Mouse (Mus musculus) liver, adult 2 months (tissue): ENCODE measurements around the gene Tiam2. TPM values are rescaled to one million over a fixed set of nuclear protein-coding genes. Genes with fewer than 3 reads are reported as not detected.

Source experiments
- DNase-seq: peaks from one replicate; pipeline ENCODE4 v3.0.0-alpha.2; 2011; ENCODE audit warnings: low read depth, low spot score; ENCODE audit errors: extremely low read depth
- H3K27ac ChIP-seq: fragments of 200-500 bp; replicated peaks from 2 replicates; pipeline ENCODE4 v1.5.1; 2012; ENCODE audit warnings: low read depth, mild to moderate bottlenecking, control low read depth, inconsistent platforms, low read length; ENCODE audit not compliant: insufficient read depth
- H3K27me3 ChIP-seq: fragments of 200-500 bp; 2 replicates; pipeline ENCODE4 v1.6.1; 2012; ENCODE audit warnings: mild to moderate bottlenecking, moderate library complexity, low read length, inconsistent platforms; ENCODE audit not compliant: control insufficient read depth, insufficient read depth
- H3K36me3 ChIP-seq: fragments of 200-500 bp; 2 replicates; pipeline ENCODE4 v1.6.1; 2012; ENCODE audit warnings: low read length, inconsistent platforms; ENCODE audit not compliant: control insufficient read depth, insufficient read depth
- H3K4me1 ChIP-seq: fragments of 200-500 bp; 2 replicates; pipeline ENCODE4 v1.6.1; 2011; ENCODE audit warnings: low read length; ENCODE audit not compliant: control insufficient read depth, insufficient read depth
- H3K4me3 ChIP-seq: fragments of 200-500 bp; 2 replicates; pipeline ENCODE4 v1.5.1; 2011; ENCODE audit warnings: low read depth, mild to moderate bottlenecking, control low read depth, low read length, moderate library complexity; ENCODE audit not compliant: insufficient read depth
- H3K79me2 ChIP-seq: fragments of 200-500 bp; 2 replicates; pipeline ENCODE4 v1.6.1; 2012; ENCODE audit warnings: inconsistent platforms, mild to moderate bottlenecking, low read length, moderate library complexity; ENCODE audit not compliant: control insufficient read depth, insufficient read depth
- H3K9ac ChIP-seq: fragments of 200-500 bp; 2 replicates; pipeline ENCODE4 v1.6.1; 2012; ENCODE audit warnings: low read depth, mild to moderate bottlenecking, control low read depth, inconsistent platforms, low read length
- CTCF ChIP-seq: fragments of 200-500 bp; IDR thresholded peaks from 2 replicates; pipeline ENCODE4 v1.5.1; 2011; ENCODE audit warnings: low read depth, low read length, control low read depth
- POLR2A ChIP-seq: fragments of 200-500 bp; IDR thresholded peaks from 2 replicates; pipeline ENCODE4 v1.6.1; 2011; ENCODE audit warnings: low read length, control low read depth; ENCODE audit not compliant: insufficient read depth; ENCODE audit errors: extremely low read depth
- WGBS: fragments of 180-500 bp; shearing (Covaris S2); methylation state at CpG from one replicate; pipeline ENCODE4 v1.1.7; 2018; 5-methylcytosine and 5-hydroxymethylcytosine counted together
- polyA plus RNA-seq: library from polyadenylated mRNA; depleted of rRNA; stranded (reverse); fragments of >200 nt; gene quantifications from 2 replicates; pipeline ENCODE4 v1.2.3, GENCODE M21; 2012
- total RNA-seq: library from RNA; depleted of rRNA; stranded (reverse); fragments of >200 nt; gene quantifications from 2 replicates; pipeline ENCODE4 v1.2.3, GENCODE M21; 2014

Tiam2 gene
- total and polyA plus RNA-seq, 2 experiments = 2.9 to 5.2 TPM

GRCm38 (mm10) chr17:3369631-3370030, 43.3 kb downstream of the Tiam2 start:
- no peak overlapping the region for H3K4me3 ChIP-seq
- no peaks in the 10 kb centered on the region for H3K79me2 ChIP-seq
- peak; percentile 83 for DNase-seq
- H3K27me3 ChIP-seq = no peaks in the 10 kb centered on the region
- H3K36me3 ChIP-seq = no peaks in the 10 kb centered on the region
- peaks cover 2% of the 10 kb centered on the region; the same call in 1 of the 2 replicates for H3K4me1 ChIP-seq
- TF ChIP-seq POLR2A (no peak), CTCF (no peak)
- H3K9ac ChIP-seq = no peak overlapping the region
- H3K27ac ChIP-seq = no peak overlapping the region
- 34% methylated on average over 4 of the region's 4 CpGs for WGBS

- Histone ChIP-seq H3K4me1 (no peaks in the 10 kb centered on the region), H3K27ac (no peak overlapping the region), H3K36me3 (no peaks in the 10 kb centered on the region), H3K4me3 (no peak overlapping the region), H3K79me2 (no peaks in the 10 kb centered on the region), H3K9ac (no peak overlapping the region), H3K27me3 (no peaks in the 10 kb centered on the region)
- TF ChIP-seq CTCF (no peak), POLR2A (no peak)
- no peak for DNase-seq
- 29% methylated on average over 2 of the region's 2 CpGs for WGBS
Measured at GRCm38 (mm10) chr17:3378606-3379005, 52.2 kb downstream of the Tiam2 start.

GRCm38 (mm10) chr17:3379753-3380588, 53.6 kb downstream of the Tiam2 start:
- Histone ChIP-seq H3K27me3 (no peaks in the 10 kb centered on the region), H3K9ac (no peak overlapping the region), H3K27ac (no peak overlapping the region), H3K36me3 (no peaks in the 10 kb centered on the region), H3K4me3 (no peak overlapping the region), H3K4me1 (no peaks in the 10 kb centered on the region), H3K79me2 (no peaks in the 10 kb centered on the region)
- 63% methylated on average over 8 of the region's 13 CpGs for WGBS
- no peak for TF ChIP-seq POLR2A
- TF ChIP-seq CTCF = no peak
- peak; percentile 14 for DNase-seq

- 63% methylated on average over 1 of the region's 1 CpGs for WGBS
- no peak for DNase-seq
- Histone ChIP-seq H3K9ac (no peak overlapping the region), H3K27me3 (peaks cover 2% of the 10 kb centered on the region; the same call in 1 of the 2 replicates), H3K79me2 (no peaks in the 10 kb centered on the region), H3K4me1 (no peaks in the 10 kb centered on the region), H3K27ac (no peak overlapping the region), H3K4me3 (no peak overlapping the region), H3K36me3 (no peaks in the 10 kb centered on the region)
- TF ChIP-seq POLR2A (no peak), CTCF (no peak)
Measured at GRCm38 (mm10) chr17:3385391-3385790, 59.0 kb downstream of the Tiam2 start.

- no peak overlapping the region for H3K4me3 ChIP-seq
- TF ChIP-seq CTCF (no peak), POLR2A (no peak)
- 64% methylated on average over 4 of the region's 4 CpGs for WGBS
- no peaks in the 10 kb centered on the region for H3K4me1 ChIP-seq
- H3K9ac ChIP-seq = no peak overlapping the region
- no peak for DNase-seq
- peaks cover 2% of the 10 kb centered on the region; the same call in 1 of the 2 replicates for H3K27me3 ChIP-seq
- H3K36me3 ChIP-seq = no peaks in the 10 kb centered on the region
- H3K79me2 ChIP-seq = no peaks in the 10 kb centered on the region
- H3K27ac ChIP-seq = no peak overlapping the region
Measured at GRCm38 (mm10) chr17:3387819-3388218, 61.4 kb downstream of the Tiam2 start.

GRCm38 (mm10) chr17:3389741-3390140, 63.4 kb downstream of the Tiam2 start:
- no peaks in the 10 kb centered on the region for H3K36me3 ChIP-seq
- no peak overlapping the region for H3K27ac ChIP-seq
- no peak for DNase-seq
- TF ChIP-seq POLR2A (no peak), CTCF (no peak)
- WGBS = 90% methylated on average over 4 of the region's 4 CpGs
- no peak overlapping the region for H3K4me3 ChIP-seq
- peaks cover 2% of the 10 kb centered on the region; the same call in 1 of the 2 replicates for H3K27me3 ChIP-seq
- no peaks in the 10 kb centered on the region for H3K4me1 ChIP-seq
- no peak overlapping the region for H3K9ac ChIP-seq
- no peaks in the 10 kb centered on the region for H3K79me2 ChIP-seq
